Mouse (Mus musculus): ENCODE data around the gene Arcn1.

The Arcn1 gene

DNA sequence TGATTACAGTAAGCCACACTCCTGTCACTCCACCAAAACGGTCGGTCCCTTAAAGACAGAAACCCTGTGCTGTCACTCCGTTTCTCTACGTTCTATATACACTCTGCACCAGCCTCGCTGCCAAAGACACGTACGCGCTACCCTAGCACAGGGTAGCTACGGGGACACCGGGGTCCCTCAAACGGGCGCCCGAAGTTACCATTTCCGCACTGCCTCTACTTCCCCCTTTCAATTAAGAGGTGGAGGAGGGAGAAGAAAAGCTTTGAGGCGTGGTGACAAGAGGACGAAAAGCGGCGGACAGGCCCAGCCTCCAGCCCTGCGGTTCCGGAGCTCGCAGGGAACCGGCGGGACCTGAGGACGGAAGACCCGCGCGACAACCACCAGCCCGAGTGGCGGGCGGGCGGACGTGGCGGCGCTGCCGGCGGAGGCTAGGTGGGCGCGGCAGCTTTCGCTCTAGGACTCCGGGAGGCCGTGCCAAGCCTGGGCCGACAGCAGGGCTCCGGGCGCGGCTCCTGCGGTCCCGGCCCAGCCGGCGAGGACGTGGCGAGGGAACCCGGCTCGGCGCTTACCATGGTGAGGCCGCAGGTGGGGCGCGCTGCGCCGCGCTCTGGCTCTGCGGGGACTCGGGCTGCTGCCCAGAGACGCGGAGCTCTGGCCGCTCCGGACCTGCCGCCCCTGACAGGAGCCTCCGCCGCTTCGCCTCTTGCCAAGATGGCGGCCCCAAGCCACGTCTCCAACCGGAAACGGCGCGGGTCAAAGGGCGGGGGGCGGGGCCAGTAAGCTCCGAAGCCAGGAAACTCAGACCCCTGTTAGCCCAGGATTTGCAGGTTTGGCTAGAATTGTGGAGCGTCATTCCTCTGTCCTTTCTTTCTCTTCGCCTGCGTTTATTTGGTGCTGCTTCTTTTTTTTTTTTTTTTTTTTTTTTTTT is at the start of gene Arcn1, which contains the start of gene Ift46:
TSS of gene Arcn1 (minus strand) at position 745 of the 928 bp plus-strand sequence.
TSS of gene Ift46 (plus strand) at position 808 of the 928 bp plus-strand sequence.
- CTCF ChIA-PET, result interaction anchor here (0.6 to 0.7 kb wide), 4 partner anchors 65 to 698 kb away, joined by 4 to 8 read pairs (median 6); no protein-coding TSS in a partner anchor

DNA sequence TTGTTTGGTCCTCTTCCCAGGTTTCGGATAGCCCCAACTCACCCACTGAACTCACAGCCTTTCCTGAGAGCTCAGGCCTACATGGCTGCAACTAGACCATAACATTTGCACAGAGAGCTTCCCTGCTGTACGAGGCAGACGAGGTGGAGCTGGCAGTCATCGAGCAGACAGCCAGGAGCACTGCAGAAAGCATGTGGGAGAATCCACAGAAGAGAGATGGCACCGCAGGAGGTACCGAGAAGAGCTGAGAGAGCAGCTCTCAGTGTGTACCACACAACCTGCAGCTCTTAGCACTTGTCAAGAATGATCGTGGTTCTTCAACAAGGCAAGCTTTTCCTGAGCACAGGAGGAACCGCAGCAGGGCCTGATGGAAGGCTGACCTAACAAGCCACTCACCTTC is 46.5 kb upstream of the Arcn1 start:
- CTCF ChIA-PET, result interaction anchor here (0.6 kb wide), 1 partner anchor 230 kb away, joined by 3 read pairs; no protein-coding TSS in a partner anchor

GRCm38 (mm10) chr9:44810316-44810715 is 42.7 kb upstream of the Arcn1 start:
- CTCF ChIA-PET, result no interaction called here

GRCm38 (mm10) chr9:44807778-44808177 is 40.1 kb upstream of the Arcn1 start:
- CTCF ChIA-PET, result no interaction called here

DNA sequence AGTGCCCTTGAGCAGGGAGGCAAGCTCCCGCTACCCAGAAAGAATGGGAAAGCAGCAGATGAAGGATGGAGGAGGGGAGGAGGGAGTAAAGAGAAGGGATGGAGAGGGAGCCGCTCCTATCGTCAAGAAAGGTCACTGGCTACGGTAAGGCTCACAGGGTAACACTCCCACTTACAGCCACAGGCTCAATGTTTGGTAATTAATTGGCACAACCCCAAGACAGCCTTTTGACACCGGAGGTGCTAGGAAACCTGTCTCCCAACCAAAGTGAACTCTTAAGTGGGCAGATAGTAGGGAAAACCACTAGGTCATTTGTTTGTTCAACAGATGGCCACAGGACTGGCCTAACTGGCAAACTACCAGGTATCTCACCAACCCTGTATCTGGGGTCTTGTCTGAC is 39.5 kb upstream of the Arcn1 start:
- CTCF ChIA-PET, result no interaction called here

- CTCF ChIA-PET, result no interaction called here
Measured at GRCm38 (mm10) chr9:44805536-44805935, 37.9 kb upstream of the Arcn1 start.

- CTCF ChIA-PET, result no interaction called here
Measured at GRCm38 (mm10) chr9:44804678-44805077, 37.0 kb upstream of the Arcn1 start.

- CTCF ChIA-PET, result no interaction called here
Measured at GRCm38 (mm10) chr9:44802808-44803450, 35.3 kb upstream of the Arcn1 start, which contains the start of gene Ttc36. Ttc36 (minus strand) TSS chr9:44803072.

DNA sequence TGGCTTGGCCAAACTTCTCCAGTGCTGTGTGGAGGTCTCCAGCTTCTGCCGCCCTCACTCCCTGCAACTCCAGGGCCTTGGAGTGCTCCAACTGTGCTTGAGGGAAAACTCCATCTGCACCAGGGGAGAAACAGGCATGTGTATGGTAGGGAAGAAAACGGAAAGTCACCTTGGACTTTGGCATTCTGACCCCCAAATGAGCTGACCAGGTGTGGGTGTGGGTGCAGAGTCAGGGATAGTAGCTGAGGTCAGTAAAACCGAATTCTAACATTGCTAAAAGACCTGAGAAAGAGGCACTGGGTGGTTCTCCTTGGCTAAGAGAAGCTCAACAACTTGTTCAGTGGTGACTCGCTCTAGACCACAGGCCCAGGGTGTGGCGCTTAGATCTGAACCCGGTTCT is 34.0 kb upstream of the Arcn1 start:
- CTCF ChIA-PET, result no interaction called here

DNA sequence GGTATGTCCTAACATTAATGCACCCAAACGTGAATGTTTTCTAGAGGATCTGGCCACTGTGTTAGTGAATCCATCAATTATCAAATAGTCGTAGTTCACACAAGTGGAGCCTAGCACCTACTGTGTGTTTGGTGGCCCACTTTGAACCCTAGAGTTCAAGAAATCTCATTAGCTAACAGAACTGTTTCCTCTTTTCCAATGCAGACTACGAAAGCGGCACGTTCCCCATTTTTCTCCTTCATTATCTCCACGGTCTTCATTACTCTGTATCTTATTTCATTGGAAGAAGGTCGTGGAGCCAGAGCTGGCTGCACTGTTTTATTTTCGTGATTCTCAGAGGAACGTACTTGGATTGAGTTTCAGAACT is 32.3 kb upstream of the Arcn1 start:
- CTCF ChIA-PET, result no interaction called here

GRCm38 (mm10) chr9:44799102-44799957 is 31.7 kb upstream of the Arcn1 start, which contains the start of gene Tmem25:
Tmem25 (minus strand) TSS chr9:44799307.
- CTCF ChIA-PET, result no interaction called here

DNA sequence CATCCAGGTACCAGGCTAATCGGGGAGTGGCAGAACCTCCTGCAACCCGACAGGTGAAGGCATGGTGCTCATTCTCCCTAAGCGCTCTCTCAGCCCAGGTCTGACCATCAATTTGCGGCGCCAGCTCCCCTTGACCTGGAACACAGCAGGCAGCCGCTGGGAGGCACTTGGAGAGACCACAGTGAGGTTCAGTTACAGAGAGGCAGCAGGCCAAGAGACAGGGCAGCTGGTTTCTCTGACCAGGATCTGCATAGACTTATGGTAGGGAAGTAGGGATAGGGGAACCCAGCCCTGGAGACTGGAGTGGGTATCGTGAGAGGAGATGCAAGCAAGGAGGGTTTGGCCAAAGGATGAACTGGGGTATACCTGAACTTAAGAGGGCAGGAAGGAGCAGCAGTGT is 30.7 kb upstream of the Arcn1 start:
- CTCF ChIA-PET, result interaction anchor here (1.0 kb wide), 1 partner anchor 37 kb away, joined by 3 read pairs; no protein-coding TSS in a partner anchor

- CTCF ChIA-PET, result no interaction called here
Measured at GRCm38 (mm10) chr9:44792842-44793241, 25.2 kb upstream of the Arcn1 start.

GRCm38 (mm10) chr9:44772750-44773651 is 5.4 kb upstream of the Arcn1 start:
- CTCF ChIA-PET, result no interaction called here

- CTCF ChIA-PET, result no interaction called here
Measured at GRCm38 (mm10) chr9:44772392-44772749, 4.7 kb upstream of the Arcn1 start.

- CTCF ChIA-PET, result no interaction called here
Measured at GRCm38 (mm10) chr9:44771376-44771775, 3.7 kb upstream of the Arcn1 start.

GRCm38 (mm10) chr9:44768029-44768394 is 367 bp upstream of the Arcn1 start:
- CTCF ChIA-PET, result interaction anchor here (0.7 kb wide), 2 partner anchors 66 to 268 kb away, joined by 4 to 5 read pairs; no protein-coding TSS in a partner anchor

GRCm38 (mm10) chr9:44760873-44761272 is 6.8 kb downstream of the Arcn1 start:
- CTCF ChIA-PET, result interaction anchor here (1.2 kb wide), 1 partner anchor 37 kb away, joined by 3 read pairs; no protein-coding TSS in a partner anchor

- CTCF ChIA-PET, result no interaction called here
Measured at GRCm38 (mm10) chr9:44748473-44748872, 19.2 kb downstream of the Arcn1 start.

DNA sequence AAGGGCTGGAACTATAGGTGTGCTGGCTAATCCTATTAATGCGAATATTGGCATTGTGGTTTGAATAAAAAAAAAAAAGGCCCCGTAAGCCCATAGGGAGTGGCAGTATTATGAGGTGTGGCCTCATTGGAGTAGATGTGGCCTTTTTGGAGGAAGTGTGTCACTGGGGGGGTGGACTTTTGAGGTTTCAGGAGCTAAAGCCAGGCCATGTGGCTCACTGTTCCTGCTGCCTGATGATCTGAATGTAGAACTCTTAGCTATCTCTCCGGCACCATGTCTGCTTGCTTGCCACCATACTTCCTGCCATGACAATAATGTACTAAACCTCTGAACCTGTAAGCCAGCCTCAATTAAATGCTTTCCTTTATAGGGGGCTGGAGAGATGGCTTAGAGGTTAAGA is 20.3 kb downstream of the Arcn1 start:
- CTCF ChIA-PET, result interaction anchor here (0.7 kb wide), 1 partner anchor 623 kb away, joined by 4 read pairs; no protein-coding TSS in a partner anchor

DNA sequence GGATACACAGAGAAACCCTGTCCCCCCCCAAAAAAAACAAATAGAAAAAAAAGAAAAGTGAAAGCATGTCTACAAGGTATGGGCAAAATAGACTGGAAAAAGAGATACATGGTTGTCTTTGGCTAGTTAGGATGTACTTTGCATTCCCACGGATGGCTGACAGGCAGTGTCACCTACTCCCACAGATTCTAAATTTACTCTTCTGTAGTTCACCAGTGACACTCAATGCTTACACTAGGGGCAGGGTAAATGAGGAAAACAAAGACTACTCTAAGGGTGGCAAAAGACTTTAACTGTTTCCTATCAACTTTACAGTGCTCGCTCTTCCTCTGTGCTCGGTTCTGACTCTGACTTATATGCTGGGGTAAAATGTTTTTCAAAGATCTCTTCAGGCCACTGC is 21.0 kb downstream of the Arcn1 start:
- CTCF ChIA-PET, result no interaction called here

Measured in spleen, embryonic (tissue).